Mouse (Mus musculus): ENCODE results near the gene March9. TPM values are rescaled to one million over a fixed set of nuclear protein-coding genes. Genes with fewer than 3 reads are reported as not detected.

March9 gene
- polyA plus RNA-seq, 1 experiment from 2014 or later = 0.07 TPM

GRCm38 (mm10) chr10:127091507-127092396 lies 31.8 kb upstream of the March9 start:
- DNase-seq = peak; percentile 42
- Histone ChIP-seq H3K4me1 (replicated peaks) (peaks cover 40% of the 10 kb centered on the region), H3K4me3 (replicated peaks) (no peak overlapping the region), H3K9me3 (replicated peaks) (no peaks in the 10 kb centered on the region), H3K27ac (no peak overlapping the region), H3K4me2 (peak overlapping the region; percentile 44), H3K27me3 (peaks cover 35% of the 10 kb centered on the region), H3K36me3 (peaks cover 22% of the 10 kb centered on the region), H3K9ac (no peak overlapping the region)
- WGBS (ENCODE audit: insufficient replicate concordance) = 37% methylated on average over 51 of the region's 51 CpGs
- ATAC-seq (ENCODE audit: low read depth) = peak; percentile 50

GRCm38 (mm10) chr10:127090560-127091411 lies 30.8 kb upstream of the March9 start:
- peaks cover 40% of the 10 kb centered on the region for H3K4me1 ChIP-seq (replicated peaks)
- peaks cover 13% of the 10 kb centered on the region for H3K36me3 ChIP-seq
- no peak for DNase-seq
- H3K27ac ChIP-seq = no peak overlapping the region
- no peak overlapping the region for H3K9ac ChIP-seq
- H3K9me3 ChIP-seq (replicated peaks) = no peaks in the 10 kb centered on the region
- peaks cover 35% of the 10 kb centered on the region for H3K27me3 ChIP-seq
- H3K4me3 ChIP-seq (replicated peaks) = no peak overlapping the region
- ATAC-seq (ENCODE audit: low read depth) = no peak
- WGBS (ENCODE audit: insufficient replicate concordance) = 50% methylated on average over 57 of the region's 57 CpGs
- peak overlapping the region; percentile 44; the same call in 1 of the 2 replicates for H3K4me2 ChIP-seq

DNA sequence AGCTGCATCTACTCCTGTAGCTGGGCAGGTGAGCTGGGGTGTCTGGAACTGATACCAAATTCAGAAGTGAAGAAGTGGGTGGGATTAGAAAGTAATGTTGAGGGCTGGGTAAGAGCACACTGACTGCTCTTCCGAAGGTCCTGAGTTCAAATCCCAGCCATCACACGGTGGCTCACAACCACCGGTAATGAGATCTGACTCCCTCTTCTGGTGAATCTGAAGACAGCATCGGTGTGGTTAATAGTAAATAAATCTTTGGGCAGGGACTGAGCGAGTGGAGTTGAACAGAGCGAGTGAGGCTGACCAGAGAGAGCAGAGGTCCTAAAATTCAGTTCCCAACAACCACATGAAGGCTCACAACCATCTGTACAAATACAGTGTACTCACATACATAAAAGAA lies 25.6 kb upstream of the March9 start:
- 70% methylated on average over 6 of the region's 6 CpGs for WGBS (ENCODE audit: insufficient replicate concordance)
- ATAC-seq (ENCODE audit: low read depth) (no peak), DNase-seq (no peak)
- H3K4me2 ChIP-seq = no peak overlapping the region
- no peaks in the 10 kb centered on the region for H3K9me3 ChIP-seq (replicated peaks)
- H3K27ac ChIP-seq = no peak overlapping the region
- no peak overlapping the region for H3K4me3 ChIP-seq (replicated peaks)
- no peak overlapping the region for H3K9ac ChIP-seq
- peaks cover 52% of the 10 kb centered on the region for H3K27me3 ChIP-seq
- H3K4me1 ChIP-seq (replicated peaks) = peaks cover 24% of the 10 kb centered on the region
- H3K36me3 ChIP-seq = no peaks in the 10 kb centered on the region

DNA sequence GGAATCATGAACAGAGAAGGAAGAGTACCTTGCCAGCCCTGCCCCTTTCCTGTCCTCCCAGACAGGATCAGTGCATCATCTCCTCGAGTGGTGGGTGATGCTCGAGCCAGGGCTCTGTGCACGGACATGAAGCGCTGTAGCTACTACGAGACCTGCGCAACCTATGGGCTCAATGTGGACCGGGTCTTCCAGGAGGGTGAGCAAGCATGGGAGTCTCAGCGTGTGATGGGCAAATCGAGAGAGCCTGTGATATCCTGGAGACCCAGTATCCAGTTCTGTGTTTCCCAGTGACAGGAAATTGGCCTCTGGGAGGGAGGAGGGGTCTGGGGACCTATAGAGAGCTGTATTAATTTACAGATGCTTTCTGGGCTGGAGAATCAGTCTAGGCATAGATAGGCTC lies 25.1 kb upstream of the March9 start:
- no peak overlapping the region for H3K27ac ChIP-seq
- no peaks in the 10 kb centered on the region for H3K9me3 ChIP-seq (replicated peaks)
- H3K9ac ChIP-seq = no peak overlapping the region
- H3K4me3 ChIP-seq (replicated peaks) = no peak overlapping the region
- H3K27me3 ChIP-seq = peaks cover 52% of the 10 kb centered on the region
- no peak overlapping the region for H3K4me2 ChIP-seq
- DNase-seq (no peak), ATAC-seq (ENCODE audit: low read depth) (no peak)
- peaks cover 27% of the 10 kb centered on the region for H3K4me1 ChIP-seq (replicated peaks)
- WGBS (ENCODE audit: insufficient replicate concordance) = 75% methylated on average over 9 of the region's 9 CpGs
- no peaks in the 10 kb centered on the region for H3K36me3 ChIP-seq

- WGBS (ENCODE audit: insufficient replicate concordance) = 65% methylated on average over 5 of the region's 5 CpGs
- no peak overlapping the region for H3K9ac ChIP-seq
- no peak overlapping the region for H3K27ac ChIP-seq
- no peak overlapping the region for H3K4me3 ChIP-seq (replicated peaks)
- ATAC-seq (ENCODE audit: low read depth) = no peak
- H3K4me1 ChIP-seq (replicated peaks) = peaks cover 38% of the 10 kb centered on the region
- peaks cover 52% of the 10 kb centered on the region for H3K27me3 ChIP-seq
- no peaks in the 10 kb centered on the region; the same call in 1 of the 2 replicates for H3K36me3 ChIP-seq
- H3K9me3 ChIP-seq (replicated peaks) = no peaks in the 10 kb centered on the region
- no peak overlapping the region for H3K4me2 ChIP-seq
- no peak for DNase-seq
Observed at GRCm38 (mm10) chr10:127083915-127084306, 23.9 kb upstream of the March9 start.

- Histone ChIP-seq H3K9me3 (replicated peaks) (no peaks in the 10 kb centered on the region), H3K27me3 (peaks cover 56% of the 10 kb centered on the region), H3K27ac (no peak overlapping the region), H3K4me1 (replicated peaks) (peaks cover 43% of the 10 kb centered on the region), H3K4me3 (replicated peaks) (no peak overlapping the region), H3K36me3 (no peaks in the 10 kb centered on the region; the same call in 1 of the 2 replicates), H3K4me2 (no peak overlapping the region), H3K9ac (no peak overlapping the region)
- DNase-seq = no peak
- 59% methylated on average over 8 of the region's 8 CpGs for WGBS (ENCODE audit: insufficient replicate concordance)
- no peak for ATAC-seq (ENCODE audit: low read depth)
Observed at GRCm38 (mm10) chr10:127083292-127083914, 23.4 kb upstream of the March9 start.

DNA sequence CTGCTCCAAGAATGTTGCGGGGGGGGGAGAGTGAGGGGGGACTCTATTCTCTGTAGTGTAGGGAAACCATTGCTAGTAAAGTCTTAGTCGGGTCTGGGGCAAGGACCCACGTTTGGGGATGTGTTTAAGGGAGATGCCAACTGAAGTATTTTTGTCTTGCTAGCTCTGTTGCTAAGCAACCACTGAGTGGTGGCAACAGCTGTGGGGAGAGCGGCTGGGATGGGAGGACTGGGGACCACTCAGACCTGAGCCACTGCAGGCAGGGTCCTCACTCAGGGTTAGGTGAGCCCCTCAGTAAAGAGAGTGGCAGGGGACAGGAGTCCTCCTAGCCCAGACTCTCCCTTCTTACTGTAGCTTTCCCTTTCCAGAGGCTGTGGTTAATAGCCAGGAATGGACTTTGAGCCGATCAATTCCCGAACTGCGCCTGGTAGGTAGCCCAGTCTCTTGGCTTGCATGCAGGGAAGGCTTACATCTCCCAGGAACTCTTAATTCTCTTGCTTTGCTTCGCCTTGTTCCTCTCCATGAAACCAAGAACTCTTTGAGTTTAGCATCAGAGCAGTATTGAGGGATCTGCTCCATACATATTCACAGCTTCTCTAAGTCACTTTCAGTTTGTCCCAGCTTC lies 22.1 kb upstream of the March9 start:
- H3K27ac ChIP-seq = no peak overlapping the region
- DNase-seq (no peak), ATAC-seq (ENCODE audit: low read depth) (no peak)
- peak overlapping the region; percentile 50; the same call in 1 of the 2 replicates for H3K4me2 ChIP-seq
- H3K4me1 ChIP-seq (replicated peaks) = peaks cover 56% of the 10 kb centered on the region
- no peaks in the 10 kb centered on the region for H3K9me3 ChIP-seq (replicated peaks)
- 49% methylated on average over 8 of the region's 8 CpGs for WGBS (ENCODE audit: insufficient replicate concordance)
- H3K36me3 ChIP-seq = no peaks in the 10 kb centered on the region; the same call in 1 of the 2 replicates
- H3K9ac ChIP-seq = no peak overlapping the region
- H3K4me3 ChIP-seq (replicated peaks) = no peak overlapping the region
- peaks cover 68% of the 10 kb centered on the region for H3K27me3 ChIP-seq

DNA sequence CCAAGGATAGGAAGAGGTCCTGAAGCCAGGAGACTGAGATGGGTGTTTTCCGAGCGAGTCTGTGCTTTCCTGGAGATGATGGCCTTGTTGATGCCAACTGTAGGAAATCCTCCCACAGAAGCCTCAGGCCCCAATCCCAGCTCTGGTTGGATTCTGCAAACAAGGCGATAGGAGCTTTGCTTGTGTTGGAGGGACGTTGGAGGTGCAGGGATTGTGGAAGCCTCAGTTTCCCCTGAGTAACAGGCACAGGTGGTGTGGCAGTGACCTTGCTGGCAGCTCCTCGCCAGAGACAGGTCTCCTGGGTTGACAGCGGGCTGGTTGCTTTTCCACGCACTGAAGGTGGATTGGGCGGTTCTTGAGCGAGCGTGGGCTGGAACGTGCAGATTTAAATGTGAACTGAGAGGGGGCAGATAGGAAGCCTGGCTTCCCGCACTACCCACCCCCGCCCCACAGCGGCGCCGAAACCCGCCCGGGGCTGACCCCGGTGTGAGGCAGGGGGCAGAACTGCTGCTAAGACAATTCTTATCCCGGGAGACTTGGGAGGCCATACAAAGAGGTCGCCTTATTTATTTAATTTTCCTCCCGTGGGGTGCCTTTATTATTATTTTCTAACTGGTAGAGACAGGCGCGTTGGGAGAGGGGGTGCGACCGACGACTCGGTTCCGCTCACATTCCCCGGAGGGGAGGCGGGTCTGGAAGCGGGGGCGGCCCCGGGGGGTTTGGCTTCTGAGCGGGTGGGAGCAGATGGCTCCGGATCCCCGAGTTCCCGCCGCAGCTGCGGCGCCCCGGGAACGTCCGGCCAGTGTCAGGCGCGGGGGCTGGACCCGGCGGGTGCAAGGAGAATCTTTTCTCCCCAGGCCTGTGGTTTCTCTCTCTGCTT lies 21.2 kb upstream of the March9 start:
- peak overlapping the region; percentile 26 for H3K4me3 ChIP-seq (replicated peaks)
- WGBS (ENCODE audit: insufficient replicate concordance) = 22% methylated on average over 48 of the region's 48 CpGs
- H3K27me3 ChIP-seq = peaks cover 76% of the 10 kb centered on the region
- DNase-seq = no peak
- H3K4me2 ChIP-seq = peak overlapping the region; percentile 50
- ATAC-seq (ENCODE audit: low read depth) = no peak
- H3K9me3 ChIP-seq (replicated peaks) = no peaks in the 10 kb centered on the region
- no peak overlapping the region for H3K9ac ChIP-seq
- peaks cover 65% of the 10 kb centered on the region for H3K4me1 ChIP-seq (replicated peaks)
- H3K36me3 ChIP-seq = no peaks in the 10 kb centered on the region; the same call in 1 of the 2 replicates
- no peak overlapping the region for H3K27ac ChIP-seq

GRCm38 (mm10) chr10:127079665-127080391 lies 19.8 kb upstream of the March9 start:
- peaks cover 88% of the 10 kb centered on the region for H3K27me3 ChIP-seq

More at GRCm38 (mm10) chr10:127079665-127080391, 19.8 kb upstream of the March9 start:
- peak overlapping the region; percentile 36; the same call in 1 of the 2 replicates for H3K9ac ChIP-seq
- peak overlapping the region; percentile 49 for H3K4me3 ChIP-seq (replicated peaks)
- DNase-seq (no peak), ATAC-seq (ENCODE audit: low read depth) (no peak)
- H3K27ac ChIP-seq = no peak overlapping the region
- WGBS (ENCODE audit: insufficient replicate concordance) = 37% methylated on average over 64 of the region's 70 CpGs
- no peaks in the 10 kb centered on the region; the same call in 1 of the 2 replicates for H3K36me3 ChIP-seq
- no peaks in the 10 kb centered on the region for H3K9me3 ChIP-seq (replicated peaks)
- peaks cover 78% of the 10 kb centered on the region for H3K4me1 ChIP-seq (replicated peaks)
- H3K4me2 ChIP-seq = peak overlapping the region; percentile 70

Measured in liver, embryonic 13.5 days (tissue).